Mouse (Mus musculus) retina, postnatal 1 day (tissue): Measurements from ENCODE around the gene Olfr1057.
"Not testable (repeated sequence)": the region's sequence is repeated elsewhere in the genome, so short reads cannot be mapped to it uniquely, and the experiment has no call there.

Experiments used
- DNase-seq: peaks from one replicate; pipeline ENCODE4 v3.0.0-alpha.2; 2012

The Olfr1057 gene

GRCm38 (mm10) chr2:86378293-86378692 lies at the start of gene Olfr1057:
Gene Olfr1057, minus strand, starts transcription at chr2:86378393.
- DNase-seq, result no peak

- not testable (repeated sequence) for DNase-seq
These were observed 48.5 kb upstream of the Olfr1057 start, which contains the start of gene Olfr1062 for GRCm38 (mm10) chr2:86426649-86427048. Gene Olfr1062, minus strand, starts transcription at chr2:86426749.

GRCm38 (mm10) chr2:86413950-86414349 lies 35.8 kb upstream of the Olfr1057 start, which contains the start of gene Olfr1061:
Gene Olfr1061, minus strand, starts transcription at chr2:86414050.
- DNase-seq, result no peak

GRCm38 (mm10) chr2:86395114-86395513 lies 16.9 kb upstream of the Olfr1057 start:
- no peak for DNase-seq

GRCm38 (mm10) chr2:86388461-86388860 lies 10.3 kb upstream of the Olfr1057 start, which contains the start of gene Olfr1058:
Gene Olfr1058, minus strand, starts transcription at chr2:86388561.
- not testable (repeated sequence) for DNase-seq

- DNase-seq, result not testable (repeated sequence)
These were observed 11.9 kb downstream of the Olfr1057 start for GRCm38 (mm10) chr2:86366342-86366741.

GRCm38 (mm10) chr2:86362369-86362768 lies 15.8 kb downstream of the Olfr1057 start, which contains the start of gene Olfr1056:
Gene Olfr1056, minus strand, starts transcription at chr2:86362469.
- no peak for DNase-seq

GRCm38 (mm10) chr2:86351751-86352150 lies 26.4 kb downstream of the Olfr1057 start:
- DNase-seq, result not testable (repeated sequence)

GRCm38 (mm10) chr2:86350184-86350583 lies 28.0 kb downstream of the Olfr1057 start, which contains the start of gene Olfr1055:
Gene Olfr1055, minus strand, starts transcription at chr2:86350284.
- DNase-seq, result no peak

GRCm38 (mm10) chr2:86335333-86335732 lies 42.9 kb downstream of the Olfr1057 start, which contains the start of gene Olfr1054:
Gene Olfr1054, minus strand, starts transcription at chr2:86335433.
- no peak for DNase-seq
